Mouse (Mus musculus): Measurements from ENCODE around the gene Smyd3. TPM values are rescaled to one million over a fixed set of nuclear protein-coding genes. Genes with fewer than 3 reads are reported as not detected.

Smyd3 gene
- total RNA-seq, 4 experiments from 2014 or later, result 25.1 to 28.9 (median 26.2) TPM

DNA sequence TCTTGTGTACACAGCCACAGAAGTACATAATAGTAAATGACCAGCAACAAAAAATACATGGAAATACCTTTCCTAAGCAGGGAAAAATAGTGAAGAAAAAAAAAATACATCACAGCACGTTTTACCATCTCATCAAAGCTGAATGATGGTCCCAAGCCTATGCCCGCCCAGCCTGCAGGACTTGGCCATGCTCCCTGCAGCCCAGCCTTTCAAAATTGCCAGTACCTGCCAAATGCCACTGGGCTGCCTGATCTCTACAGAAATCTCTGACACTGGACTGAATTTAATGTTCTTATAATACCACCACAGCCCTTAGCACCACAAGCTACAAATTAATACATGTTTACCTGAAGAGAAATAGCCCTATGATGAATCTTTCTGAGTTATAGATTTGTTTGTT is 133.5 kb downstream of the Smyd3 start:
- DNase-seq (ENCODE audit: low spot score in 2 of 2), result no peak

DNA sequence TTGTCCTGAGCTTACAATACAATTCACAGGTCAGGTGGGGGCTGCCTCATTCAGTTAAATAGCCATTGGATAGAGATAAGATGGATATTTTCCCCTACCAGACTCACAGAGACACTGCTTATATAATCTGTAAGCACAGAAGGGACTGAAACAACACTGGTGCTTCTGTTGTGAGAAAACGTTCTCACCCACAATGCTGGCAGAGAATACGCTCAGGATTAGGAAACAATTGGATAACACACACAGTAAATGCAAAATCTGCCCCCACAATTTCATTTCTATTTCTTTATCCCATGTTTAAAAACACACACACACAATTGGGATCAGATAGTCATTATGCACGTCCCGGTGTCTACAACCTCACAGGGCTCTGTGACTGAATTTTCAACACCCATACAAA is 139.7 kb downstream of the Smyd3 start:
- DNase-seq (ENCODE audit: low spot score in 2 of 2), result peak; percentile 20 to 26

DNA sequence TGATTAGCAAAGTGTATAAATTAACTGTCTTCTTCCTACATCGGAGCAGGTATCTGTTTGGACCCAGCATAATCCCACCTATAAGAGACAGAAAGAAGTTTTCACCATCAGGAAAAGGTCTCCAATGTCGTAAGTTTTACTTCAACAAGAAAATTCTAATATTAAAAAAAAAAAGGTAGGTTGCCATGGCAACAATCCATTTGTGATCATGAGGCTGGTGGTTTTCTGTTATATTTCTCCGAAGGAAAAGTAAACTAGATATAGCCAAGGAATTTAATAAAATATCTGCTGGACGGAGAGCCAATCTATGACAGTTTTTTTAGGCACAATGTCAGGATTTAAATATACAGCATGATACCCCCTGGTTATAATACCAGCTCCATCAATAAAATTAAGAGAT is 142.9 kb downstream of the Smyd3 start:
- DNase-seq (ENCODE audit: low spot score in 2 of 2), result no peak

DNA sequence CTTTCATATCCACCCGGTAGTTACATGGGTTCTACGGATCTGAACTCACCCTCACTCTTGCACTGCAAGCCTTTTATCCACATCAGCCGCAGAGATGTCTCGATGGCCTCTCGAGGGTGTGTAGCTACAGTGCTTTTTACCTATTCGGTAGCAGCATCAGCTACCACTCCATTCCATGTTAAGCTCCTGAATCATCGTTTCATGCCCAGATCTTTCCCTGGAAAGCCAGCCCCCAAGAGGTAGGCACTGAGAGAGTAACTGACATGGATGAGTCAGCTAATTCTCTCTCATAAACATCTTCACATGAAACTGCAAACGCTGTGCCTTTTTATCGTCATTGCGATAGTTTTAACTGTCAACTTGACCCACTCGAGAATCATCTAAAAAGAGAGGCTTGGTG is 143.9 kb downstream of the Smyd3 start:
- DNase-seq (ENCODE audit: low spot score in 2 of 2), result no peak

DNA sequence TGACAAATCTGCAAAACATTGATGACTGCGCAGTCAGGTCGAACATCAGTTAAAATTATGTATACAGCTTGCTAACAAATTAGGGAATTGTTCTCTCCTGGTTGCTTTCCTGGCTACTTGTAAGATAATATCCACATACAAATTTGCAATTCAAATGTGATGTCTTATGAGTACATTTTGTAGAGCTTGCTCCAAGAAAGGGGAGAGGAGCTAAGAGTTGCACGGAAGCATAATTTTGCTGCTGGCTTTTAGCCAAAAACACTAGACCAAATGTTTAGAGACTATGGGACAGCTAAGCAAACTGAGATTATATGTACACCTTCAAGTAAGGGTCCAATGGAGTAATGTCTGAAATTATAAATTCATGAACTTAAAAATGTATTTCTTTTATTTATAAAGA is 146.7 kb downstream of the Smyd3 start:
- DNase-seq (ENCODE audit: low spot score in 2 of 2), result no peak

DNA sequence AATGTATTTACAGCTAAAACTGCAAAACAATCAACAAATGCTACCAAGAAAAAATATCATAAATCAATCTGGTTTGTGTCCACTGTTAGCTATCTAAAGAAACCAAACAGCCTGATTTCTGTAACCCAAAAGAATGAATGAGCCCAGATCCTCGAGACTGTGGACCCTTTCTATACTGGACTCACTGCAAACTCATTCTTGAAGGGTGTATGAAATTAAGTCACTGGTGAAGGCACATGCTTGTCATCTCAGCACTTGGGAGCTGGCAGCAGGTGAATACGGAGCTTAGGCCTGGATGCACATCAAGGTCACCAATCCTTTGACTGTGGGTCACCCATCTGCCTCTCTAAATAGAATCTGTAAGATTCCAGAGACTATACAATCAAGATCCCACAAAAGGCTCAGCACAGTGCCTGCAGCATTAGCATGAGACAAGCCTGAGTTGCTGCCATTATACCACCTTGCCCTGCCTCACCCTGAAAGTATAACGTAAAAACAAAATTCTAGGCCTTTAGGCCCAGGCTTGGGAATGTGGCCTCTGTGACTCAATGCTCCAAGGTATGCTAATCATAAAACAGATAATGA is 149.3 kb downstream of the Smyd3 start:
- no peak for DNase-seq (ENCODE audit: low spot score in 2 of 2)

DNA sequence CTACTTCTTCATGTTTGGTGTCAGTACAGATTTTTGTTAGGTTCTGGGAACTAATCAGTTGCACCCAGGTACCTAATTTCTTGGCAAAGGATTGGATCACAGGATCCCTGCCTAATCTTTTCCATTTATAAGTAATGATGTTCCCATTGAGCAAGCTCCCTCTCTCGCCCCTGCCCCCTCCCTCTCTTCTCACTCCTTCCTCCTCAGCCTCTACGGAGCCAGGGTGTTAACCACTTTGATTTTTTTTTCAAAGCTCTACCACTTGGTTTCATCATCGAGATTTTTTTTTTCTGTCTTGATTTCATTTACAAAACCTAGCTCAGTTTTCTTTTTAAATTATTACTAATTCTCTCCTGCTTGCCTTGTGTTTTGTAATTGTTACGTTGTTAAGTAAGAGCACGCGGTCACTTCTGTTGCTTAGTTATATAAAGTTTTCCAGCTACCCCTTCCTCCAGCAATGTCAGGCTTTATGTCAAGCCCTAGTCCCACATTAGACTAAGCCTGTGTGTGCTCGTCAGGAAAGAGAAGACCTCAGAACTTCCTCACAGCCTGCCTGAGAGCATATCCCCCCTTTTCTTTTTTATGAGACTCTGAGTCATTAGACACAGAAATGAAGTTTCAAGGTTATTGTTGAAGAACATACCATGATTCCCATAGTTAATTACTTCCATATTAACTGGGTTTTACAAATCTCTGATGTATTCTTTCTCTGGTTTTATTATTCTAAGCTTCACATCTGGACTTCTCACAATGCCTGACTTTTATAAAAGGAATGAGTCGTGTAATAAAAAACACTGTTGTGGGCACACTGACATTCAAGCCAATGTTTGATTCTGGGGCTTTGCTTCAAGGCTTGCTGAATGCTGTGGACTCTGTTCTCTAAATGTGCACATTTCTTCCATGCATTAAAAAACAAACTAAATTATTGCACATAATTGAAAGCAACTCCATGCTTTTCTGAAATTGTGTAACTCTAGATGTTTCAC is 156.1 kb downstream of the Smyd3 start:
- no peak for DNase-seq (ENCODE audit: low spot score in 2 of 2)

DNA sequence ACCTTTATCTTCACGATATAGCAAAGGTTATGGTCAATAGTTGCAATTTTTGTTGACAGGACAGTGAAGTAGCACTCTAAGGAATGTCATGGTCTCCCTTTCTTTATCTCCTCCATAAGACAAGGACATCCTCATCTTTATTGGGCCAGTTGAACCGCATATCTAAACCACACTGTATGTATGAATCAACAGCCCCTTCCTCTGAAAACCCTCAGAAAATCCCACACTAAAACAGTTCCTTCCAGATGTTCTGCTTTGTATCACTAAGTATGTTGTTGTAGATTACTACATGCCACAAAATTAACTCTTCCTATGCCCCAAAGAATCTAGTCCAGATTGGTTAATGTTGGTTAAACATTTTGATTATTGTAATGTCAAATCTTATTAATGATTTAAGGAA is 160.7 kb downstream of the Smyd3 start:
- DNase-seq (ENCODE audit: low spot score in 2 of 2), result no peak

DNA sequence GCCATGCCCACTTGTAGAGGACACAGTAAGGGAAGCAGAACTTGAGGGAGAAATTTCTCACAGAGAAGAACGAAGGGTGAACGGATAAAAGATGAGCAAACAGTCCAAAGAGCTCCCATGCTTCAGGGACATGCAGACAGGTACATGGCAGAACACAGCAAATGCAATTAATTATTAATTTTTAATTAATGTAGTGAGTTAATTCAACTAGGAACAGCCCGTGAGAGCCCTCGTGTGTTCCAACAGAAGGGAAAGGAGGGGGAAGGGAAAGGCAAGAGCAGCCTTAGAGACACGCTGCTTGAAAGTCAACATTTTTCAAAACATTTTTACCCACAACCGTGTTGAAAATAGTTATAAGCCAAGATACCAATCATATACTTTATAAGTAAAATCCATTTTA is 163.6 kb downstream of the Smyd3 start:
- DNase-seq (ENCODE audit: low spot score in 2 of 2), result no peak

DNA sequence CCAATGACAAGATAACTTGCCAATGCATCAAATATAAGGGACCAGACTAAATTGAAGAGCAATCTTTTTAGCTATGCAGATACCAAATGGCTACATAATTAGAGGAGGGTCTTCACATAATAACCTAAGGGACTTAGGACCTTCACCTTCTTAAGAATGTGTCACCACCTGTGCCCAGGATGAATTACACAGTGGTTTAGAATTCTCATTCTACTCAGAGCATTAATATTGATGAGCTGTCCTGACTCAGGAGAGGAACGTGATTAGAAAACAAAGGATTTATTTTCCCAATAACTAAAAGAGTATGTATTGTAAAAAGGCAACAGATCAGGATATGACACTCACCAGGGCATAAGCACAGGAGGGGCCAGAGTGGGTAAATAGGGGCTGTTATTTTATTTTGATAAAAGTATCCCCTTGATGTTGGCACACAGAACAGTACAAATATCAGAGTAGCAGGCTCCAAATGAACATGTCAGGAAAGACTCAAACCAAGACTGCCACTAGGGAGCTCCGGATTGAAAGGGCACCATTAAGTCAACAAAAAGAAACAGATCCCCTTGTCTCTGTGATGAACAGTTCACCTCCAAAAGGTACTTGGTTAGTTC is 172.4 kb downstream of the Smyd3 start:
- DNase-seq (ENCODE audit: low spot score in 2 of 2), result no peak

DNA sequence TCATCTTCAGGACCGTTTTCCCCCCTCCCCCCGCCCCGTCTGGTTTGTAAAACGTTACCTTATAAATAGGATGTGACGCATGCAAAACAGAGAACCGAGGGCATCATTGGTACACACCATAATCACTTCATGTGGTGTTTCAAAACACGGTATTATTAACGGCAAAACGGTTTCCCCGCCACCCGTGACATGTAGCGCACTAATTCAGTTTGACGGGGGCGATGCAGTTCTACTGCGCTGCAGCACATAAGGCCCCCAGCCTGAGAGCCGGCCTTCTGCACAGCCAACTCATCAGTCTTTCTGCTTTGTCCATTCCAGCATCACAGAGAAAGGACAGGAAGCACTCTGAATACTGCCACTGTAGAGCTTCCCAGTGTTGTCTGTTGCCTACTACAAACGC is 174.4 kb downstream of the Smyd3 start:
- DNase-seq (ENCODE audit: low spot score in 2 of 2), result no peak

DNA sequence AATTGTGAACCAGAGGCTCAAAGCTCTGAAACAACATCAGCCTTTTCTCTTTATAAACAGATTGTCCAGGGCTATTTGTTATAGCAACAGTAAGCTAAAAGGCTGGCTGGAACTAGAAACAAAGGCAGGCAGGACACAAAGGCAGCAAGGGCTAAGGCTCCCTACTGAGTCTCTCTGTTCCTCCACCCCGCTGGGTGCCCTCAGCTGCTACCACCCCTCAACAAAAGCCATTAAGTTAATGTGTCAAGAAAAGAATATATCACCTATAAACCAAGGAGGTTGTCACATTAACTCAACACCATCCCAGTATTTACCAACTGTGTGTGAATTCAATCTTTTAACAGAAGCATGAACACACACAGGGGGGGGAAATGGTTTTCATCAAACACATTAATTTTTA is 176.3 kb downstream of the Smyd3 start:
- DNase-seq (ENCODE audit: low spot score in 2 of 2), result no peak

DNA sequence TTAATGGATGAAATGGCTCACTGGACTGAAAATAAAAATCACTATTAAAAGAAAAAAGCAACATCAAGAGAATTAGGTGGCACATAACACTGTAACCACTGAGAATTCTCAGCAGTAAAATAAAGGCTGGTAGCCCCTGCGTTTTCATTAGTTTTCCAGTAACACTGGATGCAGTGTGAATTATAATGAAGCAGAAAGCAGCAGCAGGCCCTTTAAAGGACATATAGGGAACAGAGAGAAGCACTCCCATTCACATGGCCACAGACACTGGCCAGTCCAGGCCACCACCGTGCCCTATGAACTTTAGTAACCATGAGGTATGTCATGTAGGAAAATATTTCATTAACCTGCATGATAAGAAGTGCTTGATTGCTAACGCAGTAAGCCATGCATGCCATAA is 178.8 kb downstream of the Smyd3 start:
- no peak for DNase-seq (ENCODE audit: low spot score in 2 of 2)

DNA sequence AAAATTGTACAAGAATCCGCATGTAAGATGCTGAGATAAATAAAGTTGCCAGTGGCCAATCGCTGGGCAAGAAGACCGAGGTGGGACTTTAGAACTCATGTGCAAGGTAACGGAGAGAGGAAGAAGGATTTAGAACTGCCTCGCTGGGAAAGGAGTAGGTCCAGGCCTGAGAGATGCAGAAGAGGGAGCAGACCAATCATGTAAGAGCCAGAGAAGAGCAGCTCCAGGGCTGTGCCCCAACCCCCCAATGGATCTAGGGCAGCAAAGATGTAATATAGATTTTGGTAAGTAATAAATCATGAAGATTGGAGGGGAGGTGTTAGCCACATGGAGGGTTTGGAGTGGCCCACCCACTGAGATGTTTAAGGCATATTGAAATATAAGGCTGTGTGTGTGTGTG is 180.3 kb downstream of the Smyd3 start:
- DNase-seq (ENCODE audit: low spot score in 2 of 2), result no peak

DNA sequence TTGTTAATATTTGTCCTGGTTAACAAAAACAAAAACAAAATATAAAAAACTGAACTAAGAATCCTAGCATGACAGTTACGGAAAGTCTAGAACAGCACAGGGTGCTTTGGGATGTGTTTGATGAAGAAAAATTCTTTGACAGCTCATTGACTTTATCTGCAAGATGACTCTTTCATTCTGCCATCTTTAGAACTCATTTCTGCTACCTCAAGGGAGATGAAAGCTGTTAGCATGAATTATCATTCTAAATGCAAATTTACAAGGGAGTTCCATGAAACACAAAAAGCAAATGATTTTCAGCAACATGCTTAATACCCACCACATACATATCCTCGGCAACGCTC is 190.9 kb downstream of the Smyd3 start:
- no peak for DNase-seq (ENCODE audit: low spot score in 2 of 2)

DNA sequence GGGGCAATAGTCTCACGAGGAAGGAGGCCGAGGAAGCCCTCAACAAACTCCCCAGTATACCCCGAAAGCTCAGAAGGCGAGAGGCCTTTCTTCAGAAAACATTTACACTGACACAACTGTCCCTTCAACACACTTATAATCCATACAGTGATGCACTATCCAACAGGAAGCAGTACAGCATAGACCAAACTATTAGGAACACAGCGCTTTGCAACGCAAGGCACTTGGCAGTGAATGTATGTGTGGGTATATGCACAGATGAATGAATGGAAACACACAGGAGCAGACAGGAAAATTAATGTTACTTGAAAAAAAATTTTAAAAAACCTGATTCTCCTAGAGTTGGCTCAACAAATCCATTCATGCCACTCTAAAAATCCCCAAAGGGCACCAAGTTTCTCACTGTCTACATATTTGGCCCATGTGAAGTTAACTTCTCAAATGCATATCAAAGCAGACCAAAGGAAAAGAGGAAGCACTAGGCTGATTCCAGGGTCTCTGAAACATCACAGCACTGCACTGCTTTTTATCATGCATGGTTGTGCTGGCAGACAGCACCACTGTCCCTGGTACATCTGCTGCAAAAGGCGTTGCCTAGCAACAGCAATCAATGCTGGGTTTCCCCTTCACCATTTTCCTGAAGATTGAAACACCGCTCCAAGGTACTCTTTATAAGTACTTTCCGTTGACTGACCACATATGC is 191.4 kb downstream of the Smyd3 start:
- peak; percentile 27 to 51 for DNase-seq (ENCODE audit: low spot score in 2 of 2)

DNA sequence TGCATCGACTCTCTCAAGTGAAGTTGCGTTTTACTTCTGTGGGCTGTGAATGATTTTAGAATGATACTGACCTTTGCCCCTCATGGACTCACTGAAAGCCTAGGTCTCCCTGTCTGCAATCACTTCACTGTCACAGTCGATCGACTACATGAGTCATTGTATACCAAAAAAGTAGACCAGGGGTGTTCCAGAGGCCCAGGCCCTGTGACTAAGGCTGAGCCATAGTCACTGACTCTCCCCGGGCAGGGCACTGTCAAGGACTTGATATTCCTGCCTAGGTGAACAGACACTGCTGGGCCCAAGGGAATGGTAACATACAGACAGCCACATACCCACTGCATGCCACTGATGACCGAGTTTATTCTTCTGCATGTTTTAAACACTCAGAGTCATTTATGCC is 193.6 kb downstream of the Smyd3 start:
- DNase-seq (ENCODE audit: low spot score in 2 of 2), result no peak

DNA sequence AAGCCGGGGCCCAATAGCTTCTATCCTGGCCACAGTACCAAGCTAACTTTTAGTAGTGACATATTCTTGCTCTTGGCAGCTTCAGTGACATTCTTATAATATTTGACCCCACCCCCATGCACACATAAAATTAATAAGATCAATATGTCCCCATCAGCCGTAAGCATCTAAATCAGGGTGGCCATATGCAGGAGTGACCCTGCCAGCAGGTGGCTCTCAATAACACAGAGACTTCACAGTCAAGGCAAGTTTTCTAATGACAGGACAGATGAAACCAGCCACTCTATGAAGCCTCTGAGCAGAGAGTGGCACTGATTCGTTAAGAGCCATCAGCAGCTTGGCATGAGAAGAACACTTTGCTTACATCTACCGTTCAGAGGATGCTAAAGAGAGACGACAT is 204.2 kb downstream of the Smyd3 start:
- DNase-seq (ENCODE audit: low spot score in 2 of 2), result no peak

DNA sequence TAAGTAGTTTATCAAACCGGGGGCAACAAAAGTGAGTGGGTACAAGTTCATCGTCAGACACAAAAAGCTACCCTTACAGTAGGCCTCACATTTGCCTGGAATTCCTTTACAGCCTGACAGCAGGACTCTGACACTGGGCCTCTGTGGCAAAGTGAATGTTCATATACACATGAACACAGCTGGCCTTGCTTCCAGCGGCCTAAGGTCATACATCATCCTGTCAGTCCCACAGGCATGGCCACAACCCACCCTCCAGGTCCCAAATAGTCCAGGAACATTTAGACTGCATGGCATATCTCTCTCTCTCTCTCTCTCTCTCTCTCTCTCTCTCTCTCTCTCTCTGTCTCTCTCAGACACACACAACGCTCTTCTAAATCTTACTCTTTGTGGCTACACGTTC is 208.4 kb downstream of the Smyd3 start:
- no peak for DNase-seq (ENCODE audit: low spot score in 2 of 2)

DNA sequence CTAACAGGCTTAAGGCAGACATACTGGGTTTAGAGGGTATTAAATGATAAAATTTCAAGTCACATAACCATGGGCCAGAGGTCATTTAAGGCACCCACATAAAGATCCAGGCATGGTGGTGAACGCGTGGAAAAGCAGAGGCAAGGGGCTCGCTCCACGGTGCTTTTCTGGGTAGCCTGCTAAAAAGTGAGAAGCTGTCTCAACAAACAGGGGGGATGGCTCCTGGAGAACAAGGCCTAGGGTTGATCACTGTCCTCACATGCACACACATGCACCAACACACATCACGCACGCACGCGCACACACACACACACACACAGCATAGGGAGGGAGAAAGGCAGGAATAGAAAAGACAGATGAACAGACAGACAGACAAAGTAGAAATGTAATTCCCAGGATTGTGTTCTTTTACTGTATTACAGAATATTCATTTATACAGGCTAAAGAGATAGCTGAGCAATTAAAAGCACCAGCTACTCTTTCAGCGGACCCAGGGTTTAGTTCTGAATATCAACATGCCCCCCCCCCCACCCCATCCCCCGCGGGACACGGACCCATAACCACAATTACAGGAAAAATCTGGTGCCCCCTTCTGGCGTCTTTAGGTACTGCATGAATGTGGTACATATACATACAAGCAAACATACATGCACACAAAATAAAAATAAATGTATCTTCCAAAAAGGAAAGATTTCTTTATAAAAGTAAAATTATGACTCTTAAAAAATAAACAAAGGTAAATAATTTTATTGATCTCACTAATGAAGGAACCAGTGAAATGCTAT is 215.2 kb downstream of the Smyd3 start:
- DNase-seq (ENCODE audit: low spot score in 2 of 2), result no peak

DNA sequence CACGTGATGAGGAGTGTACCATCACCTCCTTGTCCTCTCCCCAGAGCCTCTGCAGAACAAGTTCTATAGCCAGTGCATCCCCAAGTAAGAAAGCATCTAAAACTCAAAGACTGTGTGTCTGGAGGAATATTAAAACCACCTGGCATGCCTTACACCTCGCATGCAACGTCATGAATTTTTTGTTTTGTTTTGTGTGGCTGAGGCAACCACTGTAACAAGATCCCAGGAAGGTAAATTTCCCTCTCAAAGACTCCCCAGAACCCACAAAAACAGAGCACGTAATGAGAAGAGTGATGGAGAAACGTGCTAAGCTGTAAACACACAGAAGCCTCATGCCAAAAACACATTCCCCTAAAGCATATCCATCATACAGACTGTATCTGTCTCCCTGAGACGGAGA is 222.2 kb downstream of the Smyd3 start:
- DNase-seq (ENCODE audit: low spot score in 2 of 2), result no peak

All from layer of hippocampus, adult 8-10 months (tissue).